Mouse (Mus musculus) CH12F3 (cell line): Measurements from ENCODE around the gene Map4.

Source experiments
- in situ Hi-C: fragments of 300-500 bp; cut with MboI; formaldehyde crosslinking; loops from 2 replicates; pipeline ENCODE4 v1.14.3; 2020; ENCODE audit warnings: low sequenced_read_pairs

Map4 gene

DNA sequence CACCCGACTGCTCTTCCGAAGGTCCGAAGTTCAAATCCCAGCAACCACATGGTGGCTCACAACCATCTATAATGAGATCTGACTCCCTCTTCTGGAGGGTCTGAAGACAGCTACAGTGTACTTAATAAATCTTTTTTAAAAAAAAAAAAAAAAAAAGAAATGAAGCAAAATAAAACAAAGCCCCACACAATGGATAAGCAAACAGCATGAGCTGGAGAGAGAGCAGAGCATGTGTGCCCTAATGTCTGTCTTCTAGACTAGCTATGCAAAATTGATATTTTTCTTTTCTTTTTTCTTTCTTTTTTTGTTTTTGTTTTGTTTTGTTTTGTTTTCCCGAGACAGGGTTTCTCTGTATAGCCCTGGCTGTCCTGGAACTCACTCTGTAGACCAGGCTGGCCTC lies 49.0 kb downstream of the Map4 start:
- in situ Hi-C loops, result loop anchor here (5.0 kb wide), 1 partner anchor 92 kb away; no protein-coding TSS in a partner anchor

DNA sequence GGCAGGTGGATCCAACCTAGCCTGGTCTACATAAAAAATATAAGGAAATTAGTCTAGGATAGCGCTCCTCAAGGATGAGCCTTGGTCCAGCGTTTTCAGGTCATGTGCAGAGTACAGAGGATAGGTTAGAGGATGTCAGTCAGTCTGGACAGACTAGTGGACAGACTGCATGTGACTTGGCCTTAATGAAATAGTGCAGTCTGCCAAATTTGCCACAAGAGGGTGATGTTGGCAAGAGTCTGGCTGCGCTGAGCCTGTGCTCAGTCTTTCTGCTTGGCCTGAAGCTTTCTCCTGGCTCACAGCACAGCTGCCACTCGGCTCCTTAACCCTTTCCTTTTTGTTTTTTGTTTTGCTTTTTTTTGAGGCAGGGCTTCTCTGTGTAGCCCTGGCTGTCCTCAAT lies 54.2 kb downstream of the Map4 start:
- in situ Hi-C loops, result no loop called here

DNA sequence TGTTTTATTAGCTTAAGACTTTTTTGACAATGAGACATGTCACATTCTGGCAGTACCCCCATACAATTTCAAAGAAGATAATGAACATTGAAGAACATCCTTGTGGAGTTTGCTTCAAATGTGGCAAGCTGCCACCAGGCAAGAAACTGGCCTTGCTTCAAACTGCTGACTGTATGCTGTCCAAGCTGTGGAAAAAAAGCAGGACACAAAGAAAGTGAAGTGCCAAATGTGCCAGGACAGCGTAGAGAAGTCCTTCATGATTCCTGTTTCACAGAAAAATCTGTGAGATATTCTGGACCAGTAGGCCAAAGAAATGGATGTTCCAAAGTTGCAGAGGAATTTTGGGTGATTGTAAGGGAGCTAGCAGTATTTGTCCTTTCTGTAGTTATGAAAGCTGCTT lies 57.8 kb downstream of the Map4 start:
- in situ Hi-C loops, result no loop called here

DNA sequence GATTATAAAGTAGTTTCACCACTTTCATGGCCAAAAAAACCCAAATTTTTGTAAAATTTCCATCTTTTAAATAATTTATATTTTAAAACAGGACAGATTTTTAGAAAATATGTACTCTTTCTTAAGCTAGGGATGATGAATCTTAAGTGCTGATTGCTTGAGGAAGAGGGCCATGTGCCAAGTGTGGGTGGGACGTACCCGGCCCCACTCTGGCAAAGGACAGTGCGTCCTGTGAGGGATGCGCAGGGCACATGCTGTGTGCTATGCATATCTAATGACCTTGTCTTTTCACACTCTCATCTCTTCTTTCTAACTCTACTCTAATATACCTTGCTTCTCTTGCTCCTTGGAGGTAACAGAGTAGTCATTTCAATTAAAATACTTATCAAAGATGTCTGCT lies 66.2 kb downstream of the Map4 start:
- in situ Hi-C loops, result no loop called here

DNA sequence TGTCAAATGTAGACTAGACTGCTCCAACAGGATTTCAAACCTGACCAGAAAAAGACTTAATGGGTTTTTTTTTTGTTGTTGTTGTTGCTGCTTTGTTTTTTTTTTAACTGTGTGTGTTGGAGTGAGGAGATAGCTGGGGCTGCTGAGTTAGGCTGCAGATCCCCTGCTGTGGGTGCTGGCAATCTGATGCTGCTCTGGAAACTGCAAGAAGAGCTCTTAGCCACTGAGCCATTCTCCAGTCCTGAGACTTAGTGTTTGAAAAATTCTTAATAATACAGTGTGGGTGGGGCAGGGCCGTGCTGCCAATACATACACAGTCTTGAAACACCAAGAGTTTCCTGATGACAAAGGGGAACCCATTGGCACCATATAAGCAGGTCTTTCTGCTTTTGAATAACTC lies 70.7 kb downstream of the Map4 start:
- in situ Hi-C loops, result no loop called here

DNA sequence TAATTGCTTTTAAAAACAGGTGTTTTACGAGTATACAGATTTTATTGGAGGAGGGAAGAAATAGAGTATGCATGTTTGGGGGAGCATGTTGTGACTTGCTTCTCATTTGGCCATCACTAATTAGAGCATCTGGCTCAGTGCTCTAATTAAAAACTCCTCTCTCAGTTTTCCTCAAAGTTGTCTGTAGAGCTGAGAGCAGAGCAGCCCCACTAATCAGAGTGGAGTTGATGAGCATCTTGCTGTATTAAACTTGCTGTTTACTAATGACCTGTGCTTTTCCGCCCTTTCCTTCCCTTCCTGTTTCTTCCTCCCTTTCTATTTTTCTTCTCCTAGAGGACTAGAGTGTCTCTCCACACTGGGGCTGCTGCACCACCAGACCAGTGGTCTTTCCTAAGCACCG lies 71.2 kb downstream of the Map4 start:
- in situ Hi-C loops, result no loop called here

DNA sequence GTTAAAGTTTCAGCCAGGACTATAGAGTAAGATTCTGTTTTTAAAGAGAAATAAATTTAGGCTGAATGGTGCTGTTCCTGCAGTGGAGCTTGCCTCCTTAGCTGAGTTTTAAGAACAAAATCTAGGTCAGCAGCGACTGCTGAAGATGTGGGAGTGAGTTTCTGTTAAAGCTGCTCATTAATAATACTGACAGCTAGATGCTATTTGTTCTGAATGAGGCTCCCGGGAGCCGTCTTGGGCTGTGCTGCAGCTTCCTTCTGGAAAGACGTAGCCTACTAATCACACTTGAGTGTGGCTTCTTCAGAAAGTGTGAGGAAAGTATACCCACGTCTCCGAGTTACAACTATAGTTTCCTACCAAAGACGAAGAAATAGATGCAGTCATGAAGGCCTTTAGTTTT lies 88.0 kb downstream of the Map4 start:
- in situ Hi-C loops, result no loop called here

DNA sequence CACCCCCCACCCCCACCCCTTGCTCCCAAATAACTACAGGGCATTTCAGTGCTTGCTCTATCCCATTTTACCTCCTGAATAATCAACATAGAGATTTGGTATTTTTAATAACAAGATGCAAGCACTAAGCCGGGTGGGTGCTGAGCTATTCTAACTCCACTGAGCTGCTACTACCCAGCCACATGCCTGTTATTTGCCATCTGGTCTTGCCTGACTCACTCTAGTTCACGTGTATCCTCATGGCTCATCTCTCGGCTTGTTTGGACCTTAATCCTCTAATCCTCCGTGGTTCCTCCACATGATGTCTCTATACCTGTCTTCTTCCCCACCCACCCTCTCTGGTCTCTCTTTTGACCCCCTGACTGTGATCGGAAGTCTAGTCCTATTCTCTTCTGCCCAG lies 89.1 kb downstream of the Map4 start:
- in situ Hi-C loops, result no loop called here

DNA sequence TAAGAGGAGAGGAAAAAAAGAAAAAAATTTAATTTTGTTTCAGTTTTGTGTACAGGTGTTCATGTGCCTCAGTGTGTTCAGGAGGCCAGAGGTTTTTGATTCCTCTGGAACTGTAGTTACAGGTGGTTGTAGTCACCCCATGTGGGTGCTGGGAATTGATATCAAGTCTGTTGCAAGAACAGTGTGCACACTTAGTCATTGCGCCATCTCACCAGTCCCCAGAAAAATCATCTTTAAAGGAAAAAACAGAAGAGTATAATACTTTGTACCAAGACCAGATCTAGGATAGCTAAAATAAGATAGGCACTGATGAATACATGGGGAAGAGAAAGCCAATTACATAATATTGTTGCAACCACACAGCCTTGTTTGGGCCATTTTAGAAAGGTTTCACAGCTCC lies 90.2 kb downstream of the Map4 start:
- in situ Hi-C loops, result no loop called here

DNA sequence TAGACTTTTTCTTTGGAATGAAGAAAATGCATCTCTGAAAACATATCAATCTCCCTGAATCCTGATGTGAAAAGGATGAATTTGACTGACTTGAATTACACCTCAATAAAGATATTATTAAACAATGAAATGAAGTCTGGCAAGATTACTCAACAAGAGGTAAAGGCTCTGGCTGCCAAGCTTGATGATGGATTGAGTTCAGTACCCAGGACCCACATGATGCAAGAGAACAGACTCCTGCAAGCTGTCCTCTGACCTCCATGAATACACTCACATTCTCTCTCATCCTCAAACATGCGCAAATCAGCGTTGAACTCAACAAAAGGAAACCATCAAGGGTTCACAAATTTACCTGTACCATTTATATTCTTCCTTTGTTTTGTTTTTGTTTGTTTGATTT lies 90.9 kb downstream of the Map4 start:
- in situ Hi-C loops, result no loop called here

DNA sequence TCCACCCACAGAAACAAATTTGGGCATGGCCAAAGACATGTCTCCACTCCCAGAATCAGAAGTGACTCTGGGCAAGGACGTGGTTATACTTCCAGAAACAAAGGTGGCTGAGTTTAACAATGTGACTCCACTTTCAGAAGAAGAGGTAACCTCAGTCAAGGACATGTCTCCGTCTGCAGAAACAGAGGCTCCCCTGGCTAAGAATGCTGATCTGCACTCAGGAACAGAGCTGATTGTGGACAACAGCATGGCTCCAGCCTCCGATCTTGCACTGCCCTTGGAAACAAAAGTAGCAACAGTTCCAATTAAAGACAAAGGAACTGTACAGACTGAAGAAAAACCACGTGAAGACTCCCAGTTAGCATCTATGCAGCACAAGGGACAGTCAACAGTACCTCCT lies 103.8 kb downstream of the Map4 start:
- in situ Hi-C loops, result no loop called here

DNA sequence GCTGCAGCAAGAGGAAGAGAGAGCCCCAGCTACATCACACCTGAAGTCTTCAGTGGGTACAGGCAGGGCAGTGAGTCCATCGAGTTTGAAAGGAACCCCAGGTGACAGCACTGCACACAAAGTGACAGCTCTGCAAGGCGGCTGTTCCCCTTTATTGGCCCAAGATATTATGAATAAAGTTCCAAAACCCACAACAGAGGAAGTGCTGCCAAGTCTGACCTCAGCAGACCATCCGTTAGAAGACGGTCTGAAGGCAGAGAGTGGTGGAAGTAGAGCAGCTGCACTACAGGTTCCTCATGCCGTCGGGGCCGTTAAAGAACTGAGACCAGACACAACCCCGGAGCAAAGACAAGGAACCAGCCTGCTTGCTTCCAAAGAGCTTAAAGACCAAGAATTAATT lies 106.6 kb downstream of the Map4 start:
- in situ Hi-C loops, result no loop called here

DNA sequence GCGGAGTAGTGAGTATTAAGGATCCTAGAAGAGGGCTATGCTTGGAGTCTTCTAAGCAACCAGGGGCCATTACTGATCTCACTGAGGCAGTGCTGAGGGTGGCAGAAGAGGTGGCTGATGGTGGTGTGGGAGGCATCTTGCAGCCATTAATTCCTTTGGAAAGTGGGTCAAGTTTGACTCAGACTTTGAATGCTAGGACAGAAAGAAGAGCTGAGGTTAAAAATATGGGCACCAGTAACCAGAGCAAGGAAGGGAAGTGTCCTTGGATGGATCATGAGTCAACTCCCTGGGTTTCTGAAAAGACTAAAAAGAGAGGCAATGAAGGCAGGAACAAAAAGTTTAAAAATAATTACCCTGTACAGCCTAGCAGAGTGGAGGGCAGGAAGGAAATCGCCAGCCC lies 107.2 kb downstream of the Map4 start:
- in situ Hi-C loops, result no loop called here

DNA sequence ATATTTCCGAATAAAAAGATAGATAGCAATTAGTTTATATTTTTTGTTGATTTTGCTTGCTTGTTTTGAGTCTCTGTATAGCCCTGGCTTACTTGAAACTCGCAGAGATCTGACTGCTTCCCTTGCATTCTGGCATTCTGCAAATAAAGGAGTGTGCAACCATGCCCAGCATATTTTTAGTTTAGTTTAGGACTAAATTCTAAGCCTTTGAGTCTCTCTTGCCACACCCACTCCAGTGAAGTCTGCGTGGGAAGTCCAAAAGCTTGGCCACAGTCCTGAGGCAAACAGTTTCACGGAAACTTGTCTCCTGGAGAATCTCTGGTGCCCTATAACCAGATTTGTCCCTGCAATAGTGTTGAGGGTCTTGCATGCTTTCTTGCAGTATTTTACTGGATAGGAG lies 113.1 kb downstream of the Map4 start:
- in situ Hi-C loops, result no loop called here

DNA sequence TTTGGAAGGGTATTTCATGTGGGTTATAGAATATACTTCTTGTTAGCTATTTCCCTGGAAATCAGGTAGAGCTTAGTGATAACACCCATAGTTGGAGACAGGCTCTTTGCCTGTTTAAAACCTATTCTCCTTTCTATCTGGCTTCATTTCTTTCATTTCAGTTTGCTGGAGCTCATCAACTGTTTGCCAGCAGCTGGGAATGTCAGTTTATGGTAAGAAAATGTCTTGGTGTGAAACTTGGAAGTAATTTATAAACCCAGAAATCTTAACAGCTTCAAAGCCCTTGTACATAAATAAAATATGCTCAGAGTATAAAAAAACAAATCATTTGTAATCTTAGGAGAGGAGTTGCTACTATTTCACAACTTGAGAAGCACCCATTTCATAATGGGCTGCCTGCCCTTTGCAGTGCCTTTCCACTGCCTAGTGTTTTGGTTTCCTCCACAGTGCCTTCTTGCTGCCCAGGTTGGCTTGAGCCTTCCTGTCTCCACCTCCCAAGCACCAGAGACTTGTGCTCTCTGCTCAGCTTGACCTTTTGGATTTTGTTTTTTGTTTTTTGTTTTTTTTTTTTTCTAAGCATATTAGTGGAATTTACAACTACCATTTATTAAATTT lies 114.6 kb downstream of the Map4 start:
- in situ Hi-C loops, result no loop called here

DNA sequence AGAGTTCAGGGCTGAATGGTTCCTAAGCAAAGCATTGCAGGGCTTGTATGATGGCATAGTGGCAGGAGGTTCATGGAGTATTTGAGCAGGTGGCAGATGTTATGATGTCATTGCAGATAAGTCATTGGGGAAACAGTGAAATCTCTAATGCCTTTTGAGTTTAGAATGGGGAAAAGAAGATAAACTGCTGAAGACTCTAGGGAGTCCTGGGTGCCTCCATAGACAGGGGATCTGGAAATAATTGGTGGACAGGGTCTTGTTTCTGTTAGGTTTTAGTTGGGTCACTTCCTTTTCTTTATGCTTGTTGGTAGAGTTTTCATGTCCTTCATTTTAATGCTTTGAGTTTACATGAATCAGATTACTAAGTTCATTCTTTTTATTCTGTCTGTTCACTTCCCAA lies 116.0 kb downstream of the Map4 start:
- in situ Hi-C loops, result no loop called here

DNA sequence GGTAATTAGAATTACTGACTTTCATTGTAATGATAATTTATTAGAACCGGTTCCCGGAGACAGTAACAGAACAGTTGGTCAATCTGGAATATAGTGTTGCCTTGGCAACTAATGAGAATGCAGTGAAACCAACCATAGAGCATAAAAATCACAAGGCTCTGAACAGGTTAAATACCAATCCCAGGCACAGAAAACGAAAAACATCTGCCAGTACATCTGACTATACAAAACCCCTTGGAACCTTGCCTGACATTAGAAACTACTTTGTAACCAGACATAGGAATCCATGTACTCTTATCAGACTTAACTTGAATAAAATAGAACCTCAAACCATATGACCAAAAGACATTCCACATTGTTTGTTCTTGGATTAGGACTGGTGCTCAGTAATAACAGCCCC lies 116.6 kb downstream of the Map4 start:
- in situ Hi-C loops, result no loop called here

DNA sequence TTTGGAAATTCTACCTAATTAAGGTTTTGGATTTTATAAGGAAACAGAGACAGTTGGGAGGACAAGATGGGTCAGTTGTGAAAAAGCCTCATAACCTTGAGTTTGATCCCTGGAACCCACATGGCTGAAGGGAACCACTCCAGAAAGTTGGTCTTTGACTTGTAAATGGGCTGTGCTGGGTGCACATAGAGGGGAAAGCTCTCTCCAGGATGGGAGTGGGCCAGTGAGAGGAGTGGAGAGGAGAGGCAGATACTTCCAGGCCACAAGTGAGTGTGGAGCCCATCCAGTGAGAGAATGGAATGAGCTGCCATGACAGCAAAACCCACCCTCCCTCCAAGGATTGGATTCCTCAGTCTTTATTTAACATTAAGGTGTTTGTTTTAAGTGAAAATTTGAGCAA lies 119.9 kb downstream of the Map4 start:
- in situ Hi-C loops, result no loop called here

DNA sequence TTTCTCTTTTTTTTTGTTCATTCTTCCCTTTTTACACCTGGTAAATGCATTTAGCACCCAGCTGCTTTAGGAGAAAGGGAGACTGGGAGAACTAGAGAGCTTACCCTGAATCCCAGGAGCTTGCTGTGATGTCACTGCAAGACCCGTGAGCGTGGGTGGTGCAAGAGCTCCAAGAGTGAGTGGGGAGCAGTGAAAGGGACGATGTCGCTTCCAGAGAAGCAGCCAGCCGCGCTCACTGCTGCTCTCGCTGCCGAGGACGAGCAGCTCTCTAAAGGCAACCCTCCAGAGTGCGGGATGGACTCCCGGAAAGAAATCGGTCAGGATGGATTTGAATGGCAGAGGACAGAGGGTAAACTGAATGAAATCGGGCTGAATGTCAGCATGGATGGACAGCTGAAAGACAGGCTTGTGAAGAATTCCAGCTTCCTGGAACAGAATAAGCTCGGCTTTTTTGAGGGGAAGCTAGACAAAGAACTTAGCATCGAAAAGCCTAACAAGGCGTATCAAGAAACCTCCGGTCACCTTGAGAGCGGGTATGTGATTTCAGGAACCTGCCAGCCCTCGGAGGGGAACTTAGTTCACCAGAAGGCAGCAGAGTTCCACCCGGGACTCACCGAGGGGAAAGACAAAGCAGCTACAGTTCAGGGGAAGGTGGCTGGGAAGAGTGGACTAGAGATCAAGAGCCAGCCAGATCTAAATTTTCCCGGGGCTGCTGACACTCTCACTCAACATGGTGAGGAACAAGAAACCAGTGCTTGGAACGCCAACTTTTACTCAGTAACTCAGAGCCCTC lies 120.8 kb downstream of the Map4 start:
- in situ Hi-C loops, result no loop called here

DNA sequence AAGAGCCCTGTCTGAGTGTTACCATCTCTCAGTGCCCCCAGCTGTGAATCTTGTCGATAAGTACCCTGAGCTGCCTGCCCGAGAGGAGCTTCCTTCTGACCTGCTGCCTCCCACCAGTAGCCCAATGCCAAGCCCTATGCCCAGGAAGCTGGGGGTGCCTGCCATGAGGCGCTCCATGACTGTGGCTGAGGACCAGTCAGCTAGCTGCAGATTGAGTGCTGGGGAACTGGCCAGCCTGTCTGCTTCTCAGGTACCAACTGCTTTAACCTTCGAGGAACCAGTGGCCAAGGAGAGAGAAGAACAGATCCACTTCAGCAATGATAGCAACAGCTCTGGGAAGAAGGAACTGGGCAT lies 121.7 kb downstream of the Map4 start:
- in situ Hi-C loops, result no loop called here

DNA sequence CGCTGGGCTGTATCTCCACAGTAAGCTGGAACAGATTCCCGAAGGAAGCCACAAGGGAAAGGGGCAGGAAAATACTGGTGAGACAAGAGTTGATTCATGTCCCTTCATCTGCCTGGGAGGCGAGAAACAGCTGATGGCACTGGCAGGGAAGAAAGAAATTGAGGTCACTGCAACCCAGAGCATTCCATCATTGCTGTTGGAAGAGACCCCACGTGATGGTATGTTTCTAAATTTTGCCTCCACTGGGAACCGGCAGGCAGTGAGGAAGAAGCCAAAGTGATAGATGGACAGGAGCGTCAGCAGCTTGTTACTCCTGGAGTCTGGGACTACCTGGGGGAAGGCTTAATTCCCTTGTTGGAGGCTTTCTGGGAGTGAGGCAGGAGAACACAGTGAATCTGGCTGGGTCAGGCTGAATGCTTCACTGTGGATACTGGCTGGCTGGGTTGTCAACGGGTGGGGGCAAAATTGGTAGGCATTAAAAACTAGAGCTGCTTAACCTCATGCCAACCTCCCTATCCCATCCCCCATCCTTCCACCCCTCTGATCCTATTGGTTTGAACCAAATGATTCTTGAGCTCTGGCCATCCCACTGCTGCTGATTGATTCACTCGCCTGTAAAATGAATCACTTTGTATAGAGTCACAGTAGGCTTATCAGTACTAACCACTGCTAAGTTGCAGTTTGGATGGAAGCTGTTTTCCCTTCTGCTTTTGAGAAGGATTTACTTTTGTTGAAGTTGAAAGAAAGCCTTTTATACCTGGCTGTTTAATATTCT lies 122.2 kb downstream of the Map4 start:
- in situ Hi-C loops, result no loop called here

DNA sequence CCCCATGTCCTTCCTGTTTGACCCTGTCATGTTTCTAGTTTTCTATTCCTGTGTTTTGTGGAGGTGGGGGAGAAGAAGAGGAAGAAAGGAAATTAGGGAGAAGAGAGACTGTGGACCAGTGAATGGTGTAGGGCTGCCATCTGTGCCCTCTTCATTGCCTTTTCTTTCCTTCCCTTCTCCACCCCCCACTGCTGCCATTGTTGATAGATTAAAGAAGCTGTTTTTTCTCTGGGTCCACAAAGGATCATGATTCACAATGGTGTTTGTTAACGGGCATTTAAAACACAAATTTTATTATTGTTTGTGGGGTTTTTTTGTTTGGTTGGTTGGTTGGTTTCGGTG lies 122.8 kb downstream of the Map4 start:
- in situ Hi-C loops, result no loop called here
